Mouse (Mus musculus) stomach, embryonic 14.5 days (tissue): ENCODE results near the gene Ywhah. TPM values are rescaled to one million over a fixed set of nuclear protein-coding genes. Genes with fewer than 3 reads are reported as not detected.
A peak's percentile ranks its signal among the peaks of the same experiment; 100 is the strongest.

Experiments
- ATAC-seq: fragments of 200-750 bp; cut with Nextera tagmentation; 2 replicates; pipeline ENCODE4 v1.8.0; 2017; ENCODE audit warnings: low read depth, moderate TSS enrichment; ENCODE audit not compliant: insufficient number of reproducible peaks, insufficient read depth, low FRiP score
- H3K27ac ChIP-seq: fragments of 300-500 bp; sonication (generic); 2 replicates; pipeline ENCODE4 v1.5.1; 2014; ENCODE audit warnings: mild to moderate bottlenecking, low read length, moderate library complexity, mixed read lengths
- H3K27me3 ChIP-seq: fragments of 300-500 bp; sonication (generic); 2 replicates; pipeline ENCODE4 v1.6.1; 2014; ENCODE audit warnings: low read length, control low read depth, mixed read lengths; ENCODE audit not compliant: control insufficient read depth, insufficient read depth
- H3K36me3 ChIP-seq: fragments of 300-500 bp; sonication (generic); 2 replicates; pipeline ENCODE4 v1.6.1; 2014; ENCODE audit warnings: mild to moderate bottlenecking, control low read depth, low read length, moderate library complexity, mixed read lengths; ENCODE audit not compliant: control insufficient read depth, insufficient read depth
- H3K4me1 ChIP-seq: fragments of 300-500 bp; sonication (generic); 2 replicates; pipeline ENCODE4 v1.6.1; 2014; ENCODE audit warnings: low read length, control low read depth, mixed read lengths; ENCODE audit not compliant: control insufficient read depth, insufficient read depth
- H3K4me2 ChIP-seq: fragments of 300-500 bp; sonication (generic); replicated peaks from 2 replicates; pipeline ENCODE4 v1.6.1; 2014; ENCODE audit warnings: low read depth, low read length, control low read depth
- H3K4me3 ChIP-seq: fragments of 300-500 bp; sonication (generic); 2 replicates; pipeline ENCODE4 v1.5.1; 2014; ENCODE audit warnings: low read depth, low read length, control low read depth
- H3K9ac ChIP-seq: fragments of 300-500 bp; sonication (generic); replicated peaks from 2 replicates; pipeline ENCODE4 v1.6.1; 2014; ENCODE audit warnings: low read depth, mild to moderate bottlenecking, control low read depth, low read length, moderate library complexity, mixed read lengths
- H3K9me3 ChIP-seq: fragments of 300-500 bp; sonication (generic); 2 replicates; pipeline ENCODE4 v1.6.1; 2016; ENCODE audit warnings: low read depth, low read length, control low read depth; ENCODE audit not compliant: control insufficient read depth
- WGBS: fragments of 180-500 bp; shearing (Covaris S2); extraction: QIAGEN DNeasy Blood & Tissue Kit; methylation state at CpG from one replicate; pipeline ENCODE4 v1.1.7; 2014; 5-methylcytosine and 5-hydroxymethylcytosine counted together
- polyA plus RNA-seq: library from polyadenylated mRNA; unstranded; fragments of >200 nt; fragmentation: Nextera tagmentation; extraction: Ambion mirVana; gene quantifications from 2 replicates; pipeline ENCODE4 v1.2.1, GENCODE M21; 2014

The Ywhah gene
- polyA plus RNA-seq, 1 experiment from 2014 or later: 388 TPM

DNA sequence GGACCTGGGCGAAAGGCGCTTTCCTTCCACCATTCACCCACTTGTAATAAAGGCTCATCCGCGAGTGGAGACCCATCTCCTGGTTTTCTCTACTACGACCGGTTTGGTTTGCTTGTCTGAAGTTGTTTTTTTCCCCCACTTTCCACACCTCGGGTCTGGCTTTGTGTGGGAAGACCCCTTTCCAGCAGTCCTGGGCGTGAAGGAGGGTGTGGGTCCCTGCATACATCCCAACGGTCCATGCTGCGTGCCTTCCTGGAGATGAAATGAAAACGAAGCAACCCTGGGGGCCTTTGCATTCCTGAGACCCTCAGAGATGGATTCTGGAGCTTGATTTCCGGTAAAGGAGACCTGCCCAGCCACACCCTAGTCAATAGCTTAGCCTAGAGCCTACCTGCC lies 808 bp downstream of the Ywhah start:
- Histone ChIP-seq H3K4me2 (peak overlapping the region; percentile 61), H3K27me3 (no peaks in the 10 kb centered on the region), H3K4me3 (peak overlapping the region; percentile 89), H3K9me3 (no peaks in the 10 kb centered on the region), H3K4me1 (peaks cover 14% of the 10 kb centered on the region; the same call in 1 of the 2 replicates), H3K27ac (peak overlapping the region; percentile 99), H3K9ac (peak overlapping the region; percentile 93), H3K36me3 (peaks cover 2% of the 10 kb centered on the region; the same call in 1 of the 2 replicates)
- ATAC-seq: no peak
- WGBS: under 1% methylated on average over 12 of the region's 12 CpGs

DNA sequence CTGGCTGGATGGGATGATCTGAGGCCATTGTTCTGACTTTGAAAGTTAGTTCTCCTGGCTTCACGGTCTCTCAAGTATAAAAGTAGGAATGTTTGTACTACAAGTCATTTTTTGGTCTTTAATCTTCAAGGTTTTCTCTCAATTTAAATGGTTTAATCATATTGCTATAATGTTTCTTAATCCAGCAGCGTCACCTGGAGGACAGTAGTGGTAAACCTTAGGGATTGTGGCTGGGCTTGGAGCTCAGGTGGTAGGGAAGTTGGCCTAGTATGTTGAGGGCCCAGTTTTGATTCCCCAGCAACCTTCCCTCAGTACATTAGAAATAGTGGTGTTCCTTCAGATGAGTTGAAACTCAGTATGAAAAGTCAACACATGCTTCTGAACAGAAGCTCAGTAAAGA lies 3.0 kb downstream of the Ywhah start:
- no peak for ATAC-seq
- WGBS: 82% methylated on average over 2 of the region's 2 CpGs
- no peak overlapping the region for H3K27ac ChIP-seq
- H3K9ac ChIP-seq: no peak overlapping the region
- H3K4me1 ChIP-seq: peaks cover 14% of the 10 kb centered on the region; the same call in 1 of the 2 replicates
- H3K4me3 ChIP-seq: no peak overlapping the region
- H3K36me3 ChIP-seq: peaks cover 6% of the 10 kb centered on the region; the same call in 1 of the 2 replicates
- H3K27me3 ChIP-seq: no peaks in the 10 kb centered on the region
- H3K9me3 ChIP-seq: no peaks in the 10 kb centered on the region
- H3K4me2 ChIP-seq: no peak overlapping the region

DNA sequence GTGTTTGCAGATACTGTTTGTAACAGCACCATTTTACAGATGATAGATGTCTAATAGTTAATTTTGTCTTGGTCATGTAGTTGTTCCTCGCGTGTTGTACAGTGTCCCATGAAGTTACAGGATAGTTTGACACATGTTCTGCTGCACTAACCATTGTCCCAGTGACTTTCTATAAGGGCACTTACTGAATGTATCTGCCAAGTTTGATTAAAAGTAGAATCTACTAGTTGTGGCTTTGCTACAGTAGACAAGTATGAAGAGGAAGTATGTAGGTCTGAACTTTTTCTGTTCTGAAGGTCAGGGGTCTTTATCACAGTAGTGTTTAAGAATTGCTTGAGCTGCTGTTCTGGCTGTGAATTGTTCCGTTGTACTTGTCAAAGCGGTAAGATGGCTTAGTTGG lies 4.7 kb downstream of the Ywhah start:
- no peak for ATAC-seq
- peaks cover 10% of the 10 kb centered on the region; the same call in 1 of the 2 replicates for H3K36me3 ChIP-seq

GRCm38 (mm10) chr5:33024474-33024873 lies 5.9 kb downstream of the Ywhah start:
- H3K4me1 ChIP-seq: peaks cover 12% of the 10 kb centered on the region; the same call in 1 of the 2 replicates
- WGBS: 50% methylated on average over 5 of the region's 5 CpGs
- no peak overlapping the region for H3K9ac ChIP-seq
- H3K4me2 ChIP-seq: no peak overlapping the region
- no peaks in the 10 kb centered on the region for H3K27me3 ChIP-seq
- no peak overlapping the region for H3K27ac ChIP-seq
- no peaks in the 10 kb centered on the region for H3K9me3 ChIP-seq
- H3K36me3 ChIP-seq: peaks cover 10% of the 10 kb centered on the region; the same call in 1 of the 2 replicates
- H3K4me3 ChIP-seq: no peak overlapping the region
- ATAC-seq: no peak

More for the DNA sequence above, 4.7 kb downstream of the Ywhah start:
- Histone ChIP-seq H3K4me1 (peaks cover 12% of the 10 kb centered on the region; the same call in 1 of the 2 replicates), H3K4me2 (no peak overlapping the region), H3K9me3 (no peaks in the 10 kb centered on the region), H3K27ac (no peak overlapping the region), H3K27me3 (no peaks in the 10 kb centered on the region), H3K4me3 (no peak overlapping the region), H3K9ac (no peak overlapping the region)
- WGBS: 92% methylated on average over 4 of the region's 4 CpGs

- WGBS: 73% methylated on average over 2 of the region's 2 CpGs
- Histone ChIP-seq H3K4me3 (no peak overlapping the region), H3K9me3 (no peaks in the 10 kb centered on the region), H3K27ac (no peak overlapping the region), H3K27me3 (no peaks in the 10 kb centered on the region), H3K9ac (no peak overlapping the region), H3K36me3 (peaks cover 8% of the 10 kb centered on the region; the same call in 1 of the 2 replicates), H3K4me2 (no peak overlapping the region), H3K4me1 (no peaks in the 10 kb centered on the region)
- no peak for ATAC-seq
Measured at GRCm38 (mm10) chr5:33028656-33029055, 10.0 kb downstream of the Ywhah start.

GRCm38 (mm10) chr5:33030425-33031175 lies 12.0 kb downstream of the Ywhah start:
- Histone ChIP-seq H3K27ac (no peak overlapping the region), H3K9me3 (no peaks in the 10 kb centered on the region), H3K4me2 (no peak overlapping the region), H3K4me3 (no peak overlapping the region), H3K4me1 (no peaks in the 10 kb centered on the region), H3K36me3 (peaks cover 8% of the 10 kb centered on the region; the same call in 1 of the 2 replicates), H3K27me3 (no peaks in the 10 kb centered on the region), H3K9ac (no peak overlapping the region)
- no peak for ATAC-seq
- 67% methylated on average over 4 of the region's 4 CpGs for whole genome bisulfite sequencing

DNA sequence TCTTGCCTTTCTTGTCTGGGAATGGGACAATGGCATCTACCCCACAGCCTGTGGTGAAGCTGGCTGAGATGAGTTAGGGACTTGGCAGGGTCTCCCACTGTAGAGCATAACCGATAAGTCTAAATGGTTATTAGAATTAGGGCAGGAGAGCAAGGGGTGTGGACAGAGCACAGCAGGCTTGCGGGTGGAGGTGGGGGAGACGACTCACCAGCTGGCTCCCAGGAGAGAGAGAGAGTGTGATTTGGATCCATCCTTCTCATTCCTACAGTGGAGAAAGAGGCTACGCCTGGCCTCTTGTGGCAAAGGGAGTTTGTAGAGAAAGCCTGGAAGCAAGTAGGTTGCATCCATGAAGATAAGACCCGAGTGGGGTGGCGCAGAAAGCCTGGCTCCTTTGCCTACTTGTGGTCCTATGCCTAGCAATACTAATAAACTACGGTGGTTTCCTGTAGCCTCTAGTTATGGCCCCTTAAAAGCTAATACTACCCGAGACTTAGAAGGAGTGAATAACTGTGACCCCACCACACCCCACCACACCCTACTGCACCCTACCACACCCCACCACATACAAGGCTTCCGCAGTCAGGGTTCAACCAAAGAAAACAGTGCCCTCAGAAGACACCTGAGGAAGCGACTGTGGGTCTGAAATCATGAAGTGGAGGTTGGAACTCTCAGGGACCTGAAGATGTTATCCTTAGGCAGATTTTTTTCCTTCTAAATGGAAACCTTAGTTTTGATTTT lies 13.6 kb downstream of the Ywhah start:
- no peaks in the 10 kb centered on the region for H3K9me3 ChIP-seq

GRCm38 (mm10) chr5:33033121-33033520 lies 14.5 kb downstream of the Ywhah start:
- no peak overlapping the region for H3K4me2 ChIP-seq
- ATAC-seq: no peak
- H3K4me1 ChIP-seq: no peaks in the 10 kb centered on the region
- H3K36me3 ChIP-seq: no peaks in the 10 kb centered on the region; the same call in 1 of the 2 replicates
- no peak overlapping the region for H3K9ac ChIP-seq
- no peaks in the 10 kb centered on the region for H3K27me3 ChIP-seq
- under 1% methylated on average over 4 of the region's 4 CpGs for WGBS
- no peak overlapping the region for H3K27ac ChIP-seq
- no peak overlapping the region for H3K4me3 ChIP-seq
- H3K9me3 ChIP-seq: no peaks in the 10 kb centered on the region

More for the DNA sequence above, 13.6 kb downstream of the Ywhah start:
- 79% methylated on average over 10 of the region's 10 CpGs for WGBS
- Histone ChIP-seq H3K27ac (no peak overlapping the region), H3K36me3 (peaks cover 4% of the 10 kb centered on the region; the same call in 1 of the 2 replicates), H3K9ac (no peak overlapping the region), H3K4me1 (no peaks in the 10 kb centered on the region), H3K27me3 (no peaks in the 10 kb centered on the region), H3K4me2 (no peak overlapping the region), H3K4me3 (no peak overlapping the region)
- no peak for ATAC-seq
